Mouse (Mus musculus) liver, postnatal 0 days (tissue): ENCODE data around the gene Tub. TPM values are rescaled to one million over a fixed set of nuclear protein-coding genes. Genes with fewer than 3 reads are reported as not detected.
A peak's percentile ranks its signal among the peaks of the same experiment; 100 is the strongest.

ENCODE experiments used
- ATAC-seq: fragments of 200-750 bp; cut with Nextera tagmentation; 2 replicates; pipeline ENCODE4 v1.8.0; 2017; ENCODE audit warnings: mild to moderate bottlenecking, moderate library complexity
- DNase-seq: peaks from one replicate; pipeline ENCODE4 v3.0.0-alpha.2; 2016
- H3K27ac ChIP-seq: fragments of 300-500 bp; sonication (generic); 2 replicates; pipeline ENCODE4 v1.5.1; 2014; ENCODE audit warnings: antibody characterized with exemption, moderate library complexity, mild to moderate bottlenecking, low read depth
- H3K27me3 ChIP-seq: fragments of 300-500 bp; sonication (generic); 2 replicates; pipeline ENCODE4 v1.6.1; 2014; ENCODE audit warnings: low read length, control low read depth, mixed read lengths; ENCODE audit not compliant: insufficient read depth
- H3K36me3 ChIP-seq: fragments of 300-500 bp; sonication (generic); replicated peaks from 2 replicates; pipeline ENCODE4 v1.6.1; 2014; ENCODE audit warnings: mild to moderate bottlenecking, control low read depth, low read length, moderate library complexity, mixed read lengths; ENCODE audit not compliant: insufficient read depth
- H3K4me1 ChIP-seq: fragments of 300-500 bp; sonication (generic); 2 replicates; pipeline ENCODE4 v1.6.1; 2014; ENCODE audit warnings: antibody characterized with exemption, mild to moderate bottlenecking, control low read depth; ENCODE audit not compliant: insufficient read depth
- H3K4me2 ChIP-seq: fragments of 300-500 bp; sonication (generic); 2 replicates; pipeline ENCODE4 v1.6.1; 2014; ENCODE audit warnings: low read depth, mild to moderate bottlenecking, low read length, moderate library complexity, mixed read lengths
- H3K4me3 ChIP-seq: fragments of 300-500 bp; sonication (generic); 2 replicates; pipeline ENCODE4 v1.5.1; 2014; ENCODE audit warnings: low read depth, low read length
- H3K9ac ChIP-seq: fragments of 300-500 bp; sonication (generic); replicated peaks from 2 replicates; pipeline ENCODE4 v1.6.1; 2014; ENCODE audit warnings: mild to moderate bottlenecking, moderate library complexity
- H3K9me3 ChIP-seq: fragments of 300-500 bp; sonication (generic); 2 replicates; pipeline ENCODE4 v1.6.1; 2016; ENCODE audit warnings: mild to moderate bottlenecking, control low read depth, low read length, mixed read lengths
- CTCF ChIP-seq: sonication (generic); IDR thresholded peaks from 2 replicates; pipeline ENCODE4 v1.5.1; 2016; ENCODE audit warnings: antibody characterized with exemption, low read depth
- EP300 ChIP-seq: IDR thresholded peaks from 2 replicates; pipeline ENCODE4 v1.6.1; 2016; ENCODE audit warnings: antibody characterized with exemption, low read depth, mild to moderate bottlenecking
- WGBS: fragments of 180-500 bp; shearing (Covaris S2); extraction: QIAGEN DNeasy Blood & Tissue Kit; methylation state at CpG from one replicate; pipeline ENCODE4 v1.1.7; 2014; ENCODE audit not compliant: insufficient replicate concordance; 5-methylcytosine and 5-hydroxymethylcytosine counted together
- polyA plus RNA-seq: library from polyadenylated mRNA; unstranded; fragments of >200 nt; fragmentation: Nextera tagmentation; extraction: Ambion mirVana; gene quantifications from 2 replicates; pipeline ENCODE4 v1.2.1, GENCODE M21; 2015

The Tub gene
- polyA plus RNA-seq, 1 experiment from 2014 or later, result not detected

- WGBS, result 13% methylated on average over 3 of the region's 3 CpGs
- ATAC-seq, result peak; percentile 35; the same call in 1 of the 2 replicates
- Histone ChIP-seq H3K9me3 (no peaks in the 10 kb centered on the region), H3K27ac (no peak overlapping the region), H3K9ac (no peak overlapping the region), H3K36me3 (no peaks in the 10 kb centered on the region), H3K4me1 (no peaks in the 10 kb centered on the region), H3K4me2 (no peak overlapping the region), H3K4me3 (no peak overlapping the region), H3K27me3 (no peaks in the 10 kb centered on the region)
- peak; percentile 66 for DNase-seq
- TF ChIP-seq EP300, result no peak
- TF ChIP-seq CTCF, result peak; percentile 76
Observed at GRCm38 (mm10) chr7:109021428-109021827, 71.3 kb downstream of the Tub start.

- Histone ChIP-seq H3K9me3 (no peaks in the 10 kb centered on the region), H3K9ac (no peak overlapping the region), H3K27me3 (no peaks in the 10 kb centered on the region), H3K27ac (no peak overlapping the region), H3K36me3 (no peaks in the 10 kb centered on the region), H3K4me3 (no peak overlapping the region), H3K4me2 (no peak overlapping the region), H3K4me1 (no peaks in the 10 kb centered on the region)
- no peak for TF ChIP-seq EP300
- no peak for TF ChIP-seq CTCF
- DNase-seq (peak; percentile 13), ATAC-seq (no peak)
- whole genome bisulfite sequencing, result 69% methylated on average over 7 of the region's 7 CpGs
Observed at GRCm38 (mm10) chr7:109025743-109026142, 75.6 kb downstream of the Tub start.

GRCm38 (mm10) chr7:109026976-109027375 is 76.8 kb downstream of the Tub start:
- Histone ChIP-seq H3K9ac (no peak overlapping the region), H3K9me3 (no peaks in the 10 kb centered on the region), H3K4me1 (no peaks in the 10 kb centered on the region), H3K4me3 (no peak overlapping the region), H3K27me3 (no peaks in the 10 kb centered on the region), H3K27ac (no peak overlapping the region), H3K36me3 (no peaks in the 10 kb centered on the region), H3K4me2 (no peak overlapping the region)
- TF ChIP-seq EP300, result no peak
- TF ChIP-seq CTCF, result no peak
- DNase-seq, result no peak
- 88% methylated on average over 9 of the region's 9 CpGs for WGBS
- ATAC-seq, result no peak

GRCm38 (mm10) chr7:109027721-109028120 is 77.6 kb downstream of the Tub start:
- no peak overlapping the region for H3K9ac ChIP-seq
- no peaks in the 10 kb centered on the region for H3K9me3 ChIP-seq
- H3K4me1 ChIP-seq, result no peaks in the 10 kb centered on the region
- H3K4me2 ChIP-seq, result no peak overlapping the region
- ATAC-seq, result no peak
- H3K27ac ChIP-seq, result no peak overlapping the region
- no peaks in the 10 kb centered on the region for H3K27me3 ChIP-seq
- TF ChIP-seq CTCF, result no peak
- TF ChIP-seq EP300, result no peak
- WGBS, result 91% methylated on average over 7 of the region's 7 CpGs
- H3K36me3 ChIP-seq, result no peaks in the 10 kb centered on the region
- H3K4me3 ChIP-seq, result no peak overlapping the region
- no peak for DNase-seq

DNA sequence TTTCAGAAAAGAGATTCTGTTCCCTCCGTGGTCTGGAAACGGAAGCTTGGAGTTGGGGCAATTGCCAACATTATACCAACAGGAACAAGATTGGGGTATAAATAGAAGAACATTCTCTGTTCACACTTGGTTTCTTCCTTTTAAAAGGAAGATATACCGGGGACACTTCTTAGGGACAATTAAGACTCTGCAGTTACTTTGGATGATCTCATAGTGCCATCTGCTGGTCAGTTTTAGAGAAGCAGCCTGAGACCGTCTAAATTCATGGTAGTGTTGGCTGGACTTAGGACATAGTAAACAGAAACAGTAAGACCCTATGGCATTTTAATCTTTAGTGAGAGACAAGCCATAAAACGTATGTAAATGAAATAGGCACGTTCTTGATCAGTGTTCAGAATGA is 78.1 kb downstream of the Tub start:
- Histone ChIP-seq H3K36me3 (no peaks in the 10 kb centered on the region), H3K9ac (no peak overlapping the region), H3K27me3 (no peaks in the 10 kb centered on the region), H3K9me3 (no peaks in the 10 kb centered on the region), H3K4me2 (no peak overlapping the region), H3K4me3 (no peak overlapping the region), H3K27ac (no peak overlapping the region), H3K4me1 (no peaks in the 10 kb centered on the region)
- WGBS, result 26% methylated on average over 6 of the region's 6 CpGs
- no peak for ATAC-seq
- DNase-seq, result peak; percentile 34
- peak; percentile 77 for TF ChIP-seq CTCF
- no peak for TF ChIP-seq EP300

DNA sequence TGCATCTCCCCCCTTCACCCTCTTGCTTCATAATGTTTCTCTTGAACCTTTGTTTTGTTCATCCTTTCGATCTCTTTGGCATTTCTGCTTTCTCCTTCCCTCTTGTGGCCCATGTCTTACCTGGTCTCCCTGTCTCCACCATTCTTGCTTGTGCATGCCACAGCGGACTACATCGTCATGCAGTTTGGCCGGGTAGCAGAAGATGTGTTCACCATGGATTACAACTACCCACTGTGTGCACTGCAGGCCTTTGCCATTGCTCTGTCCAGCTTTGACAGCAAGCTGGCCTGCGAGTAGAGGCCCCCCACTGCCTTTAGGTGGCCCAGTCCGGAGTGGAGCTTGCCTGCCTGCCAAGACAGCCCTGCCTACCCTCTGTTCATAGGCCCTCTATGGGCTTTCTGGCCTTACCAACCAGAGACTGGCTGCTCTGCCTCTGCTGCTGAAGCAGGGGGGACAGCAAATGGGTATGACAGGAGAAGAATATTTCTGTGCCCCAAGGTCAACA is 79.9 kb downstream of the Tub start:
- no peak overlapping the region for H3K9ac ChIP-seq
- H3K9me3 ChIP-seq, result no peaks in the 10 kb centered on the region
- 81% methylated on average over 6 of the region's 6 CpGs for WGBS
- TF ChIP-seq CTCF (no peak), EP300 (no peak)
- no peaks in the 10 kb centered on the region for H3K36me3 ChIP-seq
- H3K27ac ChIP-seq, result no peak overlapping the region
- H3K4me1 ChIP-seq, result no peaks in the 10 kb centered on the region
- H3K27me3 ChIP-seq, result no peaks in the 10 kb centered on the region
- no peak overlapping the region for H3K4me2 ChIP-seq
- no peak overlapping the region for H3K4me3 ChIP-seq
- ATAC-seq, result no peak
- DNase-seq, result peak; percentile 9

GRCm38 (mm10) chr7:109031331-109031730 is 81.2 kb downstream of the Tub start:
- Histone ChIP-seq H3K27me3 (no peaks in the 10 kb centered on the region), H3K4me1 (no peaks in the 10 kb centered on the region), H3K4me3 (no peak overlapping the region), H3K36me3 (no peaks in the 10 kb centered on the region), H3K9me3 (no peaks in the 10 kb centered on the region), H3K4me2 (no peak overlapping the region), H3K27ac (no peak overlapping the region), H3K9ac (no peak overlapping the region)
- TF ChIP-seq CTCF, result no peak
- TF ChIP-seq EP300, result no peak
- no peak for DNase-seq
- ATAC-seq, result no peak
- WGBS, result 66% methylated on average over 3 of the region's 3 CpGs
